Mouse (Mus musculus): ENCODE data around the gene Vmn1r49. TPM values are rescaled to one million over a fixed set of nuclear protein-coding genes. Genes with fewer than 3 reads are reported as not detected.

Gene Vmn1r49
- not detected for polyA plus RNA-seq (2015; fragmentation: Illumina TruSeq; extraction: RNeasy Lipid Tissue Mini Kit (QIAGEN cat#74804); ENCODE audit: insufficient read depth, low replicate concordance)

DNA sequence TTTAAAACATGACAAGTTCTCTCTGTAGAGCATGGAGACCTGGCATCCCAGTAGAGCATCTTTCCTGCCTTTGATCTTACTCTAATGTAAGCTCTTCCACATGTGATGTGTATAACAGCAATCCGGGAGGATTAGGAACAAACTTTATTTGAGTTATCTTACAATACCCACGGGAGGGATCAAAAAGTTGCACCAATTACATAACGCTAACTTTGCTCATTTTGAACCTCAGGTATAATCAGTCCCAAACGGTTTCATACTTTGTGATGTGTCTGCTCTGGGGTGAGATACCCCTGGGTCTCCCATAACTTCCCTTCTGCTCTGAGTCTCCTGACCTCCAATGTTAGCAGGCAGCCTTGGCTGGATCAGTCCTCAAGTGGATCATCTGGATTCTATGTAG lies at the start of gene Vmn1r49:
TSS of gene Vmn1r49 (minus strand) at position 101 of the 400 bp plus-strand sequence.

GRCm38 (mm10) chr6:90122296-90122695 lies 44.0 kb upstream of the Vmn1r49 start, which contains the start of gene Vmn1r51:
Vmn1r51 (plus strand) TSS chr6:90122596.

GRCm38 (mm10) chr6:90101130-90101529 lies 22.8 kb upstream of the Vmn1r49 start, which contains the start of gene Vmn1r50:
Vmn1r50 (plus strand) TSS chr6:90101430.

DNA sequence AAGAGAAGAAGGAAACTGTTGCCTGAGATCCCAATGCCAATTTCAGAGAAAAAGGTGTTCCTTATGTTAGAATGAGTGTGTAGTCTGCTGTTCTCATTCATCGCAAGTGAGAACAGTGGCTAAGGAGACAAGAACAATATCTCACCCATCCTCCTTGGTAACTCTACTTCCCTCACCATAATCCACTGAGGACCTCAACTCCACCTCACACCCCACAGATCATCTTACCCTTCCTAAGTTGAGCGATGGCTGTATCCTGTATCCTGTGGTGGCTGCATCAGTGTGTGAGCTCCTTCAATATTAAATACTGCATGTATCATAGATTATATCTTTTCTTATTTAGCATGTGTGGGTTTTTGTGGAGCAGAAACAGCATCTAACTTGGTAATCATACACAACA lies 41.6 kb downstream of the Vmn1r49 start, which contains the start of gene Vmn1r48:
TSS of gene Vmn1r48 (minus strand) at position 101 of the 400 bp plus-strand sequence.

Other genes starting within 250 kb of the Vmn1r49 start
- not detected for gene Vmn1r42, start 202.1 kb downstream of the Vmn1r49 start, polyA plus RNA-seq (2015; fragmentation: Illumina TruSeq; extraction: RNeasy Lipid Tissue Mini Kit (QIAGEN cat#74804); ENCODE audit: insufficient read depth, low replicate concordance)
- gene Vmn1r43, start 202.1 kb downstream of the Vmn1r49 start, polyA plus RNA-seq (2015; fragmentation: Illumina TruSeq; extraction: RNeasy Lipid Tissue Mini Kit (QIAGEN cat#74804); ENCODE audit: insufficient read depth, low replicate concordance): not detected
- gene Vmn1r44, start 194.8 kb downstream of the Vmn1r49 start, polyA plus RNA-seq (2015; fragmentation: Illumina TruSeq; extraction: RNeasy Lipid Tissue Mini Kit (QIAGEN cat#74804); ENCODE audit: insufficient read depth, low replicate concordance): not detected
- gene Vmn1r45, start 137.9 kb downstream of the Vmn1r49 start, polyA plus RNA-seq (2015; fragmentation: Illumina TruSeq; extraction: RNeasy Lipid Tissue Mini Kit (QIAGEN cat#74804); ENCODE audit: insufficient read depth, low replicate concordance): not detected
- gene Vmn1r46, start 109.2 kb downstream of the Vmn1r49 start, polyA plus RNA-seq (2015; fragmentation: Illumina TruSeq; extraction: RNeasy Lipid Tissue Mini Kit (QIAGEN cat#74804); ENCODE audit: insufficient read depth, low replicate concordance): not detected
- gene Vmn1r47, start 62.4 kb downstream of the Vmn1r49 start, polyA plus RNA-seq (2015; fragmentation: Illumina TruSeq; extraction: RNeasy Lipid Tissue Mini Kit (QIAGEN cat#74804); ENCODE audit: insufficient read depth, low replicate concordance): not detected
- gene Vmn1r48, start 41.7 kb downstream of the Vmn1r49 start, polyA plus RNA-seq (2015; fragmentation: Illumina TruSeq; extraction: RNeasy Lipid Tissue Mini Kit (QIAGEN cat#74804); ENCODE audit: insufficient read depth, low replicate concordance): not detected
- gene Vmn1r50, start 22.9 kb upstream of the Vmn1r49 start, polyA plus RNA-seq (2015; fragmentation: Illumina TruSeq; extraction: RNeasy Lipid Tissue Mini Kit (QIAGEN cat#74804); ENCODE audit: insufficient read depth, low replicate concordance): not detected
- gene Vmn1r51, start 44.1 kb upstream of the Vmn1r49 start, polyA plus RNA-seq (2015; fragmentation: Illumina TruSeq; extraction: RNeasy Lipid Tissue Mini Kit (QIAGEN cat#74804); ENCODE audit: insufficient read depth, low replicate concordance): not detected
- gene Vmn1r52, start 96.3 kb upstream of the Vmn1r49 start, polyA plus RNA-seq (2015; fragmentation: Illumina TruSeq; extraction: RNeasy Lipid Tissue Mini Kit (QIAGEN cat#74804); ENCODE audit: insufficient read depth, low replicate concordance): not detected
- not detected for gene V1ra8, start 124.3 kb upstream of the Vmn1r49 start, polyA plus RNA-seq (2015; fragmentation: Illumina TruSeq; extraction: RNeasy Lipid Tissue Mini Kit (QIAGEN cat#74804); ENCODE audit: insufficient read depth, low replicate concordance)
- gene Vmn1r53, start 145.9 kb upstream of the Vmn1r49 start, polyA plus RNA-seq (2015; fragmentation: Illumina TruSeq; extraction: RNeasy Lipid Tissue Mini Kit (QIAGEN cat#74804); ENCODE audit: insufficient read depth, low replicate concordance): not detected
- gene Vmn1r54, start 167.8 kb upstream of the Vmn1r49 start, polyA plus RNA-seq (2015; fragmentation: Illumina TruSeq; extraction: RNeasy Lipid Tissue Mini Kit (QIAGEN cat#74804); ENCODE audit: insufficient read depth, low replicate concordance): not detected
- gene BC048671, start 222.7 kb upstream of the Vmn1r49 start, polyA plus RNA-seq (2015; fragmentation: Illumina TruSeq; extraction: RNeasy Lipid Tissue Mini Kit (QIAGEN cat#74804); ENCODE audit: insufficient read depth, low replicate concordance): not detected
- not detected for gene Chst13, start 246.7 kb upstream of the Vmn1r49 start, polyA plus RNA-seq (2015; fragmentation: Illumina TruSeq; extraction: RNeasy Lipid Tissue Mini Kit (QIAGEN cat#74804); ENCODE audit: insufficient read depth, low replicate concordance)

Data from spleen, adult 10 weeks (tissue).